Mouse (Mus musculus): Measurements from ENCODE around the gene Chst15. TPM values are rescaled to one million over a fixed set of nuclear protein-coding genes. Genes with fewer than 3 reads are reported as not detected.

Chst15 gene
- polyA plus RNA-seq, 1 experiment = 8.7 TPM

DNA sequence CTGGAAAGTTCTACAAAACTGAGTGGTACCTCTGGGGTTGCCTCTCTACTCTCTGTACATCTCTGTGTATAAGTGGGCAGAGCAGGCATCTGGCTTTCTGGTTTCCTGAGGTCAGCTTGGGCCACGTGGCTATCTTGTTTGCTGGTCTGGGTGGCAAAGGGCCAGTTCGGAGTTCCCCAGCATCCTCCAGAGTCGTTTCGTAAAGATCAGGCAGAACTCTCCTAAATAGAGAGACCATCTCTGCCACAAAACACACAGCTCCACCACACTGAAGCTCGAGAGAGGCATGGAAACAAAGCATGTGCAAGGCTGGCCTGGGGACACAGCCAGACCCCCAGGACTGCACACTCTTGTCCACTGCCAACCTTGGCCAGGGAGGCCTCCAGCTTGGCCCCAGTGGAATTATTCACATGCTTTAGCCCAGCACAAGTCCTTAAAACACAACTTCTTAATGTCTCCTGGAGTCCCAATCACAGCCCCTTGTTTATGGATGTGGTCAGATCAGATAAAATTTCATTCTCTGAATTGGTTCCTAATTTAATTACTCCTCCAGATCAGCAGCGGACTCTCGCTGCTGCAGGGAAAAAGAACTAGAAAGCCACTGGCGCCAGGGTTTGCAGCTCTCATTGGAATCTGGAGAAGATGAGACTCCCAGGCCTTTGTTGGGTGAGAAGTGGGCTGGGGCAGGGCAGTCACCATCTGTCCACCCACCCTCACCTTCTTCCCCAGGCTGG, 14.4 kb downstream of the Chst15 start:
- no peak for DNase-seq (ENCODE audit: low spot score)

DNA sequence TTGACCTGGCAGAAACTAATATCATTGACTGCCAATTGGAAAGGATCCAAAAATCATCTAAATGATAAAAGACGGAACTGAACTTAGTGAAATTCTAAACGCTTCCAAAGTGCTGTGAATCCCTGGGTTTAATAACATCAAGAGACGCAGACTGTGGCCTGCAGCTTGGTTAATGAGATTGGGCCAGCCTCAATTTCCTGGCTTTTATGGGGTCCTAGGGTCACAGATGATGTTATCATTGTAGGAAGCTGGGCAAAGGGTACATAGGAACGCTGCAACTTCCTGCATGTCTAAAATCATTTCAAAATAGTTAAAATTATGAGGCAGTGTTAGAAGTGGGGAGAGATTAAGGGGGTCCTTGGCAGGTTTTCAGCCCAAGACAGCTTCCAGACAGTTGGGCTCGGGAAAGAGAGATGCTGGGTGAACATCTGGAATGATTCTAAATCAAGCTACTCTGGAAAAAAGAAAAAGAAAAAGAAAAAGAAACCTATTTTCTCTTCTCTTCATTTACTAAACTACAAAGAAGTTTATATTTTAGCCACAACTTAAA, 17.3 kb downstream of the Chst15 start:
- no peak for DNase-seq (ENCODE audit: low spot score)

DNA sequence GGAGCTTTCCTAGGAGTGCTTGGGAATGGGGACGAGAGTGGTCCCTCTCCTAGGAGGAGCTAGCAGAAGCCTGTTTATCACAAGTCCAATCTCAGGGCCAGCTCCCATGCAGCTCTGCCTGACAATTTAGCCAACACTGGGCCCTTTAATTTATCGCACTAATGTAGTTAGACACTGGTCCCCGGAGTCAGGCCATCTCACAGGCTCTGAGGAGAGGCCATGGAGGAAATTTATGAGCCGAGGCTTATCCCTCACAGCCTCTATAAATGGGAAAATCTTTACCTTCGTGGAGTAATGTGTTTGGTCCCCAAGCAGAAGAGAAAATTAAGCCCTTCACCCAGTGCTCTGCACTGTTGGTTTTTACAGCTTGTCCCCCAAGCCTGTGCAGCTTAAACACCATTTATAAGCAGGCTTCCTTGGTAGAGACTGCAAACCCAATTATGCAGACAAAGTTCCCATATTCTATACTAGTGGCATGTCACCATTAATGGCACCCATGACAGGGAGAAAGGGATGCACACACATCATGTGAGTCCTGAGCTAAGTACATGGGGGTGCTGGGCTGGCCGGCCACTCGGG, 18.5 kb downstream of the Chst15 start:
- no peak for DNase-seq (ENCODE audit: low spot score)

DNA sequence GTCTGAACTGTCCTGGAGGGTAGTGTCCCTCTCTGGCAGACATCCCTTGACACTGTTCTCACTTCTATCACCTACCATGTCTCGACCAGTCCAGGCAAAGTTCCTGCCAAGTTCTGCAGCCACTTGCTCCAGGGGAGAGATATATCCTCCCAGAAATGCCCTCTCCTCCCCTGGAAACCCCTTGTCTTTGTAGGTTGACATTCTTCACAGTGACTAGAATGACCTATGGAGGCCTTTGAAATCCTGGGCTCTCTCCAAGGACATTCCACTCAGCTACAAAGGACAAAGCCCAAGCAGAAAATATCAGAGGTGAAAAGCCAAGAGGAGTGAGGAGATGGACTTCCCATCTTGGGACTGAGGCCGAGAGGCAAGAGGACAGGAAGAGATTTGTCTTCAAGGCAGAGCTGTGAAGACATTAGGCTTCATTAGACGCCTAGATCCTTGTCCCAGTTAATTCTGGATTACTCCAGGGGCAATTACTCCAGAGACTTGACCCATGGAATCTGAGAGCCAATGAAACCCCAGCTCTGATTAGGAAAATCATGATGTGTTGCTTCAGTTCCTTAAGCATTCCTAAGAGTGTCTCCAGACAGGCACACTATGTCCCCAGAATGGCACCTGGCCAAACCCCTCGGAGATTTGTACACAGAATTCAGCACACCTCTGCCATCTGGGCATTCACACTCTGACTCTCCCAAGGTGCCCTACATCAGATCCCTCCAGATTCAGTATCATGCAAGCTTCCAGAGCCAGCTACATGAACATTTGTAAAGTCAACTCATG, 20.2 kb downstream of the Chst15 start:
- no peak for DNase-seq (ENCODE audit: low spot score)

DNA sequence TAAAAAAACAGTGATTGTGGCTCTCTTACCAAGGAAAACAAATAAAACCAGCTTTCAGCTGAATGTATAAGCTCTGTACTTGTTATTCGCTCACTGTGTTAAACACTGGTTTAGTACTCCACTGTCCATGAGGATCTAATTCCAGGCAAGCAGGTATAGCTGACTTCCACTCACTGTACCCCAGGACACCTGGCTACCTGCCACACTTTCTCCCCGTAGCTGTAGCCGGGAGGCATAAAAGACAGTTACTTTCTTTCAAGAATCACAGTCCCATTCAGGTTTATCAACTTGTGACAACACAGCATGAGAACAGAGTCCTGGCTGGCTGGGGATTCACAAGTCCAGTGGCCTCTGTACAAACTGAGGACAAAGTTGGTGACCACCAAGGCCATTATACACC, 20.9 kb downstream of the Chst15 start:
- no peak for DNase-seq (ENCODE audit: low spot score)

DNA sequence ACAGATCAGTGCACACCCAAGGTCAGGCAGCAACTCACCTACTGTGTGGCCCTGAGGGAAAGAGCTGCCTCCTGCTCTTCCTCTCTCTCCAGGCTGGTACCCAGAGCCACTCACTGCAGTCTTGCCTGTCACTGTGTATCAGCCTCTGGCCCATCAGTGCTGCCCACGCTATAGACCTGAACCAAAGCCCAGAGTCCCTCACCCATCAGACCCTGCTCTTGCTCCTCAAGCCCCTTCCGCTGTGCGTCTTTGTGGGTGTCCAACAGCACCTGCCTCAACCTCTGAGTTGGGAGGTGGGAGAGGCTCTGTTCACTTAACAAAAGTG, 29.7 kb downstream of the Chst15 start:
- DNase-seq (ENCODE audit: low spot score) = no peak

DNA sequence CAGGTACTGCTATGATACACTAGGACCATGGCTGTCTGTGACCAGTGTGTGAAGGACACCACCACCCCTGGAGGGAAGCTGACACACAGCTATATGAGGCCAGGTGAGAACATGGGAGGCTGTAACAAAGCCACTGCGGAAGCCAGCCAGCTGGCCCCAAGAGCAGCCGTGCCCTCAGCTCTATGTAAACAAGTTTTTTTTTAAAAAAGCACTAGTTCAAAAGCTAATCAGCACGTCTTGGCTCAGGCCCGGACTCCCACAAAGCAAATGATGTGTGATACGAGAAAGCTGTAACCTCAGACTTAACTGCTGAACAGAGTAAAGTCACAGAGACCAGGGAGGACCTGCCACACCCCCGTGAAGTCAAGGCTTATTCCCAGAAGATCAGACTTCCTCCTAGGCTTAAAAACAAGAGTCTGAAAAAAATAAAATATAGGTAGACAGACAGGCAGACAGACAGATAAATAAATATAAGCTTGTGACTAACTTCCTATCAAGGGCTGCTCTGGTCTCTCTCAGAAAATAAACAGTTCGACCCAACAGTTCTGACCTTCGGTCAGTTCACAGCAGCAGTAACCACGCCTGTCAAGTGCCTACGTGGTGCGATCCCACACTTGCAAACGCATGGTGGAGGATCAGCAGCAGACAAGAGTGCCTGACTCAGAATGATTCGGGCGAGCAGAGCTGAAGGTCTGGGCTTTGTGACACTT, 30.2 kb downstream of the Chst15 start:
- DNase-seq (ENCODE audit: low spot score) = no peak

DNA sequence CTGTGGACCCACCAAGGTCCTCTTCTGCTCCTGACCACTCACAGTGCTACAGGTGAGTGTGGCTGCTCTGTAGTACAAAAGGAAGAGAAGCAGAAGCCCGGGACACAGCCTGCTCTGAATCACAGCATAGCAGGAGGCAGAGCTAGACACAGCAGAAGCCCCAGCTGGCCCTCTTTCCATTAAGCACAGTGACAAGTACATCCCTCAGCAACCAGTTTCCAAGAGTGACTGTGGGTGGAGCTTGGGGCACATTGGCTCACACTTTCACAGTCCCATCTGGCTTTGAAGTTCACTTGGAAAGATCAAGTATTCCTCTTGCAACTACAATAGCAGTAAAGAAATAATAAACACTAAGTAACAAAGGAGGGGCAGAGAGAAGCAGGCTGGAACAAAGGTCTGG, 32.2 kb downstream of the Chst15 start:
- DNase-seq (ENCODE audit: low spot score) = no peak

DNA sequence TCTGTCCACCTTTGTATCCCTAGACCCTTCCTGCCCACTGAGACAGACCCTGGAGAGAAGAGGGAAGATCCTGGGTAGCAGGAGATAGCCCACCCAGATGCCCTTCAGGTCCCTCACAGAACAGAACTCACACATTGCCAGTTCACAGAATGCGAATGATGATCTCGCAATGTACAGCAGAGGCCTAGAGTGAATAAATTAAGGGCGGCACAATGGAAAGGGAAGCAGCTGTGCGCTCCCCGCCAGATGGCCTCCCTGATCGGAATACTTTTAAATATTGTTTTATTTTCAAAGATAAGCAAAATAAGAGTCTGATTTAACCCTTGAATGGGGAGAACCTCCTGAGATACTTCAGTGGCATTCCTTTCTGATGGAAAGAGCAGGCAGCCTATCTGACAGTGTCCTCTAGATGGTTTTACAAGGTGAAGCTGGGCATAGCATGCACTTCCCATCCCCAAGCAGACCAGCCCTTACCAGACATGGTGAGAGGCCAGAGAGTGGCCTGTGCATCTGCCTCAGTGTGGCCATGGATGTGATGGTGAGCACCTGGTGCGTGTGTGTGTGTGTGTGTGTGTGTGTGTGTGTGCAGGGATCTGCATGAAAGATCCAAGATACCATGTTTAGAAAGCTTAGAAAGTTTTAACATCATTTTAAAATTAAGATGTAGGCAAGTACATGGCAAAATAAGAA, 32.8 kb downstream of the Chst15 start:
- no peak for DNase-seq (ENCODE audit: low spot score)

DNA sequence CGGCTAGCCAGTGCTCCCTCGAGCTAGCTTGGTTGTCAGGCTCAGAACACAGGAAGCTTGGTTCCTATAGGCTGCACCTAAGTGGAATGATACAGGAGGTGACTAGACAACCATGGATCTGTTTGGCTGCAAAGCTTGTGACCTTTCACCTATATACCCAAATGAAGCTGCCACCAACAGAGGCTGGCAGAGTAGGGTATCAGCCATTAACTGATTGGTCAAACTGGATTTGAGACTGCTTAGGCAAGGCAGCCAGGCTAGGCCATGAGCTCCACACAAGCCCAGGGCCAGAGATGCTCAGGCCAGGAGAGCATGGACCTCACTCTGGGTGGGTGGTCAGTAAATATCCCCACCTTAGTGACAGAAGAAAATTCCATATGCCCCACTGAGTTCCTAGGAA, 34.5 kb downstream of the Chst15 start:
- no peak for DNase-seq (ENCODE audit: low spot score)

DNA sequence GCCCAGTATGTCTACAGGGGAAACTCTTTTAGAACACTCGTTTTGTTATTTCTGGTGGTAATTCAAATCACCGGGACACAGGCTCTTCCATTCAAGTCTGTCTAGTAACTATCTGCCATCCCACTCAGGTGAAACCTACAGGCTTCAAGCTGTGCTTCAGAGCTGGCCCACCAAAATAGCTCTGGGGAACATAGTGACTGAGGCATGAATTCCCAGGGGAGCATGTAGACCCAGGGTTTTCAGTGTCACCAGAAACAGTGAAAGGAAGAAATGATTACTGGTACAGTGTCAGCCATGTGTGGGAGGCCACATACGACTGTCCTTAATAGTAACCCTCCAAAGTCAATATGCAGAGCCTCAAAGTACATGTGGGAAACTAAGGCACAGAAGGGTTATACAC, 34.9 kb downstream of the Chst15 start:
- DNase-seq (ENCODE audit: low spot score) = no peak

DNA sequence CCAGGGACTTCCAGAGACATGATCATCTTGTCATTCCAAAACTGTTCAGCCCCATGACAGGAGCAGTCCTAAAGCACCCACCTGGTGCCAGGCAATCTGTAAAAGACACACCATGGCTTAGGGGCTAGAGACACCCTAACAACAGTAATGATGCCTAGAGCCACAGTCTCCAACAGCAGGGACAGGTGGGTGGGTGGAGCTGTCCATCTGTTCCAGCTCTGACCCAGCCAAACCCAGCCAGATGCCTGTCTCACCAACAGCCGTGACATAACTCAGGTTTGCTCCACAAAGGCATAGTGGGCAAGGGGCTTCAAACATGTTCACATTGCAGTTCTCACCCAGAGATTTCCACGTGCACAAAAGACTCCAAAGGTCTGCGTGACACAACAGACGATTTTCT, 35.3 kb downstream of the Chst15 start:
- no peak for DNase-seq (ENCODE audit: low spot score)

DNA sequence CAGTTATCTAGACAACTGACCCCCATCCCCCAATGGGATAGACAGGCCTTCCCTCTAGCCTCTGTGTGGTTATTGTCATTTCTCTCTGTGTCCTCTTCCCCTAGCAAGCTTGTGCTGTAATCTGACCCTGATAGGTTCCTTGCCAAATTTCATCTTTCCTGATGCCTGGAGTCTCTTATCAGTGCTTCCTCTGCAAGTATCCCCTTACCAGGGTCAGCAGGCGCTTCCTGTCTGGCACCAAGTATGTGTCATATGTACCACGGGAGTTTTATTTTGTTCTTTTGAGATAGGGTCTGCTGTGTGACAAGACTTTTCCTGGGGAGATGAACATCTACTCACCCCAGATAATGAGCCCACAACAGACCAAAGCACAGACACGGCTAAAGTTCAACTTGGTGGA, 38.4 kb downstream of the Chst15 start:
- no peak for DNase-seq (ENCODE audit: low spot score)

DNA sequence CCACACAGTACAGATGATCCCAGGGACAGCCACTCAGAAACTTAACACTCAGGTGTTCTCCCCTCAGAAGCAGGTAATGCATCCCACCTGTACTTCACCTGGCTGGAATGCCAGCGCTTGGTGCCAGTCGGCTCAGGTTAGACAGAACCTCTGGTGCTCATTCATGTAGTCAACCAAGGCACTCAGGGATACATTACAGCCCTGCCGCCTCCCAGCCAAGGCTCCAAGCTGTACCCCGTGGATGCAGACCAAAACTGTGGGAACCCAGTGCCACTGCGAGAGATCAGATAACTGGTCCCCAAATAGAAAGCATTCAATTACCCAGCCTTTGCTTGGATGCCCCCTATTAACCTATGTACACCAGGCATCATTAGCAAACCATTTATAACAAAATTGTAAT, 40.7 kb downstream of the Chst15 start:
- DNase-seq (ENCODE audit: low spot score) = no peak

DNA sequence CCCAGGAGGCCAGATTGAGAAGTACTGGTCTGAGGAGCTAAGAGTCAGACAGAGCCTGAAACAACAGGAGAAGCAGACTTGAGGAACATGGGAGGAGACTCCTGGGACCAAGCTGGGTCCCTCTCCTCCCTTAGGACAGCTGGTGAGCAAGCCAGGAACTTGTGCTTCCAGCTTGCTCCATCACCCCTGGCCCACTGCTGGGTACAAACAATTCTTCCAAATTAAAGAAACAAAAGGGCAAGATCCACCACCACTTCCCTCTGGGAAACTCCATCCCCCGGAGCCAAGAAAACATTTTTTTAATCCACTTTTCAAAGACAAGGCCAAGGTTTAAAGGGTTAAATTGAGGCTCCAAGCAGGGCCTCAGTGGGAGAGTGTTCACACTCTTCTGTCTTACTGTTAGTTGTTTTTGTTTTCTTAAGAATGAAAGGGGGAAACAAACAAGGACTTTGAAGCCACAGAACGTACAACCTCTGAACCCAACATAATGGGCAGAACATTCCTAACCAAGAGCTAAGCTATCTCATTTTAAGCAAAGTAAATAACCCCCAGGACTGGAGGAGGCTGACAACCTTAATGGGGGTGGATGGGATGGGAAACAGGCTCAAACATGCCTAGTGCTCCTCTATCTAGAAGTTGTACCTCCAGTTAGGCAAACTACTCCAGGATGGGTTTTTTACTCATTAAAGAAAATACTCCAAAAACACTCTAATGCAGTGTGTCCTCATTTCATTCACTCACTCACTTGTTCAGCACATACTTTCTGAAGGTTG, 43.1 kb downstream of the Chst15 start:
- no peak for DNase-seq (ENCODE audit: low spot score)

DNA sequence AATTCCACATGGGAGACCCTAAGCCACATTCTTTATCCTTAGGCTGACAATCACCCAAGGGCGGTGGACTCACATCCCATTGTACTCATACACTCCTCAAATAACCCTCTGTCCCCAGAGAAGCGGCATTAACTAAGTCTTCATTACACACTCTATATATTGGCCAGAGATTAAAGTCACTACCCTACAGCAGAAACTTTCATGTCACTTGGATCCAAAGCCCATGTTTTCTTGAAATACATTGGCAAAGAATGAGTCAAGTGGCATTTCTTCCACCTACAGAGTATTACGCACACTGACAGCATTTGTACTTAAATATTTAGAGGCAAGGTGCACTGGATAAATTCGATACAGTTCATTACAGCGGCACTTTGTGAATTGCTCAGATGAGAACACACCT, 44.0 kb downstream of the Chst15 start:
- DNase-seq (ENCODE audit: low spot score) = no peak

DNA sequence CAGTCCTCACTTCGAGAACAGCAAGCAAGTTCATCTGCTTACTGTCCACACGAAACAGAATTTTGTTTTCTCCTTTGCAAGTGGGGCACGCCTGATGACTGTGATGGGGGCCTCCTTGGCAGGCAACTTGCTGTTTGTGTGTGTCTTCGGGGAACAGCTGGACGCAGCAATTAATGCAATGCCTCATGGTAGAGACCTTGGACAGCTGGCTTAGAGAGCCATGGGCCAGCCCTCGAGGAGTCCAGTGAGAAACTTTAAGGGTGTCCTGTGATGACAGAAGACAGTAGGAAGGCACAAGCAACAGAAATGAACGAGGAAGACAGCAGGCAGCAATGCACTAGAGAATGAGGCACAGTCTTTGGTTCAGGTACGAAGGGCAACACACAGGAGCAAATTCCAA, 46.7 kb downstream of the Chst15 start:
- no peak for DNase-seq (ENCODE audit: low spot score)

DNA sequence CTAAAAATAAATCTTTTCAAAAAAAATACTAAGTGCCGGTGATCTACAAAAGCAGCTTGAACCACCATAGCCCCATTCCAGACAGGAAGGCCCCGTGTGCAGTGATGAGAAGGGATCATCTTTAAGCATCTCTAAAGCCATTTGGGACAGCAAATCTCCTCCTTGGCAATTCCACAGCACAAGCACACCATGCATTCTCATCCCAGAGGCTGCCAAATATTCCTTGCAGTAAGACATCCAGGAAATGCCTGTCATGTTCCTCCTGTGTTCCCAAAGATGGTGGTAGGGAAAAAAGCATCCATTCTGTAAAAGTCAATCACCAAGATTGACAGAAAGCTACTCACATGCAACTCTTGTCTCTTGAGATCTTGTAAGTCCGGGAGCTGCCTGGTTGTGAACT, 47.4 kb downstream of the Chst15 start:
- no peak for DNase-seq (ENCODE audit: low spot score)

DNA sequence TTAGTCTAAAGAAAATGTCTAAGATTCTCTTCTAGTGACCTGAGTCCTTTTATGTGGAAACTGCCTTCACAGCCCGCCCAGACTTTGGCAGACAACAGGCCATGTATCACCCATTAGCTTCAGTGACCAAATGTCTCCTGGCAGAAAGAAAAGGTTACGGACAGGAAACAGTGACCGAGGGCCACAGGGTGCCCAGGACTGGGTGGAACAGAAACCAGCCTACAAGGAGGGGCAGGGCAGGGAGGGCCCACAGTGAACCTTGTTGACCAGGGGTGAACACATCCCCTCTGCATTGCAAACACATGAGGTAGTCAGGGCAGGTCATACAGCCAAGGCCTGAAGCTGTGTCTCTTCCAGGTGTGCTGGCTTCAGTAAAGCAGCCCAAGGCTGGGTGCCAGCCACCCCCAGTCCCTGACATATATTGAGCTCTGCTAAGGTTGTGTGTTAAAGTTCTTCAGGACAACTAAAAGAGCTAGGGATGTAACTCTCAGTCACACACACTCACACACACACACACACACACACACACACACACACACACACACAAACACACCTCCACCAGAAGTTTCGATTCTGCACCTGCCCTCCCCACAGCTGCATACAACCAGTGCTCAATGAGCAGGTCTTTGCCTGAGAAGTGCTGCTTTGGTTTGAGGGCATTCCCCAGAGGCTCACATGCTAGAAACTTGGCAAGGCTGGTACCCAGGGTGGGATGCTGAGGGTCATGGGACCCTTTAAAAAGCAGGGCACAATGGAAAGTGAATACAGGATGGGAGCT, 49.1 kb downstream of the Chst15 start:
- DNase-seq (ENCODE audit: low spot score) = no peak

DNA sequence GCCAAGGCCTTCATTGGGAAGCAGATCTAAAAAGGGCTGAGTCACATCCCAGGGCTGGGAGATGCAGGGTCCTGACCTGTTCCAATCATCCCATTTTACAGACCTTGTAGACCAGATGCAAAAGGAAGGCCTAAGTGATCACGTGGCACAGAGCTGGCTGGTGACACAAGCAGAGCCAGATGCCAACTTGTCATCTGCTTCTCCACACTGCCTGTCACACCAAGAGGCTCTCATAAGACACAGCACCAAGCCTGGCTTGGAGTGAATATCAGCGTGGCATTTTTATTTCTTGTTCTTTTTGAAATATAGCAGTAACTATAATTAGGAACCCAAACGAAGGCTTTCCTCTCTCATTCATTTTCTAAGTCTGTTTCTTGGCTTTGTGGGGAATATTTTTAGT, 52.3 kb downstream of the Chst15 start:
- DNase-seq (ENCODE audit: low spot score) = no peak

Data from urinary bladder, adult 2 months (tissue).